Mouse (Mus musculus): ENCODE results near the gene Fgfr4.

The Fgfr4 gene

DNA sequence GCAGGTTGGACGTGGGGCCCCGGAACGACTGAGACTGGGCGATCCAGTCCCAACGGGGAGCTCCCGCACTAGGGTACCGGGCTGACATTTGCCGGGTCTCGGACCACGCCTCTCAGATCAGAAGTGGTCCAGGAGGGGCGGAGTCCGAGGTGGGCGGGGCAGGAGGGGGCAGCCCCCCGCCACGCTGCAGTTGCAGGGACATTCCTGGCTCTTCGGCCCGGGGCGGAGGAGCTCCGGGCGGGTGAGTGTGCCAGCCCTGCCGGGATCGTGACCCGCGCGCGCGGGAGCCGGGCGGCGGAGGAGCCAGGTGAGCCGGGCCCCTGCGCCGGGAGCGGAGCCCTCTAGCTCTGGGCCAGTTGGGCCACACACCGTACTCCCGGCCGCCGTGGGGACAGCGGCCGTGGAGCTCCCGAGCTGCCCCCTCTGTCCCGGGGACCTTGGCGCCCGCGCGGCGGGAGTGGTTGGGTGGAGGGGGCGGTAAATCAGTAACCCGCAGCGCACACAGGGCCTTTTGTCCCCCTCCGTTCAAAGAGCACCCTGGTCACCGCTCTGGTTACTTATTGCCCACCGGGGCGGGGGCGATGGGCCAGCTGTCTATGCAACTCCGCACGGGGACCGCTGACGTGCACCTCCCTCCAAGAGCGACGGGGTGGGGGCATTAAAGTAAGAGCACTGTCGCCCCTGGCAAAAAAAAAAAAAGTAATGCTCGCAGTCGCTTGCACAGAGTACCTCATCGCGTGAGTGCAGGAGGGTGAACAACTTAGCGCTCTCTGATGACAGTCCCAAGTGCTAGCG, at the start of gene Fgfr4:
Gene Fgfr4 (plus strand): TSS at position 20 of the 795 bp plus-strand sequence.
- 7% methylated on average over 68 of the region's 68 CpGs for WGBS

DNA sequence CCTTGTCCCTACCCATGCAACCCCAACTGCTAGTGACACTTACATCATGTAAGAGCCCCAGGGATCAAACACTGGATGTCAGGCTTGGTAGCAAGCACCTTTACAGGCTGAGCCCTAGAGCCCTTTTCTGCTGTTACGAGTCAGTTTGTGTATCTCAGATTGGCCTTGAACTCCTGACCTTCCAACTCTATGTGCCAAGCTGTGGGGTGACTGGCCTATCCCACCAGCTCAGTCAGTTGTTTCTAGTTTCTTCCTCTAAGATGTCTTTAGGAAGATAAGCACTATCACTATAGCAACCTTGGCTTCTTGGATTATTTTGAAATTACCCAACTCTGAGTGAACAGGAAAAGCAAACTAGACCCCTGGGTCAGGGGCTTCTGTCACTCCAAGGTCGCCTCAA, 49.1 kb upstream of the Fgfr4 start:
- 66% methylated on average over 2 of the region's 2 CpGs for WGBS

DNA sequence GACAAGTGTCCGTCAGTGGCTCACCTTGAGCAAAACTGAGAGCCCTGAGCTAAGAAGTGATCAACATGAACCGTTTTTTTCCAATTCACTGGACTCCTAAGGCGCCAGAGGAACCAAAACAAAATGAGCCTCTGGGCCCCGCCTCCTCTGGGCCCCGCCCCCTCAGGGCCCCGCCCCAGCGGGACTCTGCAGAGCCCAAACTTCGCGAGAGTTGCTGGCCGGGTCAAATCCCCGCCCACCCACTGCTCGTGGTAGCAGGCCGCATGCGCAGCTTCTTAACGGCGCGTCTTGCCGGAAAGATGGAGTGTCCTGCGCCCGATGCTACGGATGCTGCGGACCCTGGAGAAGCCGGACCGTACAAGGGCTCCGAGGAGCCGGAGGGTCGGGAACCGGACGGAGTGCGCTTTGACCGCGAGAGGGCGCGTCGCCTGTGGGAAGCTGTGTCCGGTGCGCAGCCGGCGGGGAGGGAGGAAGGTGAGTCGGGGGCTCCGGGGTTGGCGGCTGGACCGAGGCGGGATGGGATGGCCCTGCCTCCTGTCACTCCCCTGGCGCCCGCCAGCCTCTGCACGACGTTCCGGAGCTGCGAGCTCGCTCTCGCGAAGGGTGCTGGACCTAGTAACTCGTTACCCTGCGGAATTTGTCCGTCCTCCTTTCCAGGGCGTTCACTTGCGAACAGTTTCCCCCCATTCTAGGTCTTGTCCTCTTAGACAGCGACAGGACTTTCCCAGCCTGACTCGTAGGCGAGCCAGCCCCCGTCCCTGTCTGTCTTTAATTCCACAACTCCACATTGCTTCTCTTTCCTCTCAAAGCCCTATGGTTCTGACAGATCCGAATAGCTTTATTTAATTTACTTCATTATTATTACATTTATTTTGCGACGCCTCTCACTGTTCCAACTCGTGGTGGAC, 47.1 kb upstream of the Fgfr4 start, which contains the start of gene Zfp346:
Gene Zfp346 (plus strand): TSS at position 267 of the 908 bp plus-strand sequence.
- under 1% methylated on average over 66 of the region's 66 CpGs for WGBS

DNA sequence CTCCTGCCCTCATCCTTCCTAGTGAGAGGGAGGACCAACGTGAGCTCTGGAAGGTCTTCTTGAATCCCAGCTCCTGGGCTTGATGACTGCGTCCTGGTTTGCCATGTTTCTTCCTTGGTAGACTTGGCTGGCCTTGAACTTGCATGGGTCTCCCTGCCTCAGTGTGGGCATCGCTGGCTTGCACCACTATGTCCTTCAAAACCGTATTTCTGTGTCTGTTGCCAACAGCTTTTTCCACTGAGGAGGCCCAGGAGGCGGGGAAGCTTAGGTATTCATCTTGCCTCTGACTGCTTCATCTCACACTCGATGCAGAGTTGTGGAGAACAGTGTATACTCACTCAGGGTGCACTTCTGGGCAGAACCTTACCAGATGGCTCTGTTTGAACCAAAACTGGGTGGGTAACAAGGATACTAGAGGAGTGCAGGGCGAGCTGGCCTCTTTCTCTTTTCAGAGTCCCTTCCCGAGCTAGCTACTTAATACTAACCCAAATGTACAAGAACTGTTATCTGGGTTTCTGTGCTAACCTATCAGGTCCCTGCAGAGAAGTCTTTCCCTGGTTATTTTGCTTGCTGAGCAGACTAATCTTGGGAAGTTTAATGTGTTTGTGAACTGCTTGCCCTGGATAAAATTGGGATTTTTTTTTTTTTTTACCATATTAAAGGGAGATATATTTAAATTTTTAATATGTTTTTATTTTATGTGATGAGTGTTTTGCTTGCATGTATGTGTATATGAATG, 46.3 kb upstream of the Fgfr4 start:
- WGBS = 14% methylated on average over 8 of the region's 8 CpGs

DNA sequence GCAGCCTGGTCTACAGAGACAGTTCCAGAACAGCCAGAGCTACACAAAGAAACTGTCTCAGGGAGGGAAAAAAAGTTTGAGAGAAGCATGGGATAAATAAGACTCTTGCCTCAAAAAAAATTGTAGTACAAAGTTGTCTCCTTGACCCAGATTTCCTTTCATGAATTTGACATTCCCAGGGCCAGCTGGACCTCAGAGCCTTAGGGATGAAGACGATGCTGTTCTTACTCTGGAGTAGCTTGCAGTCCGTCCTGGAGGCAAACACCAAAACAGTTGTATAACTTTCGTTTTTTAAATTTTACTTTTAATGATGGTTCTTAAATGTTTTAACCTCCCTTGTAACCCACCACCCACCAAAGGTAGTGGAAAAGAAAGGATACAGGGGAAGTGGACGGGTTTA, 45.3 kb upstream of the Fgfr4 start:
- 83% methylated on average over 4 of the region's 4 CpGs for WGBS

DNA sequence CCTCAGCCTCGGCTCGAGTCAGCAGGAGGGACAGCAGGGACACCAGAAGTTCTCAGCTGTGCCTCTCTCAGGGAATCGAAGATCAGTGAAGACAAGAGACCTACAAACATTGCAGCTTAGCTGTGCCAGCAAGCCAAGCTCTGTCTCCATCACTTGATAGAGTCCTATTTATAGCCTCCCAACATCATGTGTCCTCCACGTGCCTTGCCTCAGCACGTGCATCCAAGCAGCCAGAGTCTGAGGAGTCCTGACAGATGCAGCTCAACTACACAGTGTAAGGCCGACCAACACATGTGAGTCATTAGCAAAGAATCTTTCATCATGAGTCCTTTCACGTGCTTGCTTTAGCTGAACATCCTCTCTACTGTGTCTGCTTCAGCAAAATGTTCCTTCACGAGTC, 44.7 kb upstream of the Fgfr4 start:
- WGBS = 41% methylated on average over 8 of the region's 8 CpGs

DNA sequence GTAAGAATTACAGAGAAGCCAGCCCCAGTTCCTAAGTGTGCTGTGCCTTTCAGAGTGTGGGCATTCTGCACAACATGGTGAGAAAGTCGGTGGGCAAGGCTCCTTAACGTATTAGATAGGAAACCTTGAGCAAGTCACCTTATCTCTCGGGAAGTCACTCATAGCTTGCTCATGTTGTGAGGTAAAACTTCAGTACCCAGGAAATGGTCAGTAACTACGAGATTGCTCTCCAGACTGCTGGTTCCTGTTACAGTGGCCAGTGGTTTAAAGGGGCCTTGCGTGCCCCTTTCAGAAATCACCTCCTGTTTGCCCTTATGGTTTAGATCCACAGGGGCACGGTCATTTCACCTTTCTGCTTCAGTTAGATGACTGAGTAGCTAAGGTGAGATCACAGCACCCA, 38.1 kb upstream of the Fgfr4 start:
- WGBS = 92% methylated on average over 6 of the region's 6 CpGs

DNA sequence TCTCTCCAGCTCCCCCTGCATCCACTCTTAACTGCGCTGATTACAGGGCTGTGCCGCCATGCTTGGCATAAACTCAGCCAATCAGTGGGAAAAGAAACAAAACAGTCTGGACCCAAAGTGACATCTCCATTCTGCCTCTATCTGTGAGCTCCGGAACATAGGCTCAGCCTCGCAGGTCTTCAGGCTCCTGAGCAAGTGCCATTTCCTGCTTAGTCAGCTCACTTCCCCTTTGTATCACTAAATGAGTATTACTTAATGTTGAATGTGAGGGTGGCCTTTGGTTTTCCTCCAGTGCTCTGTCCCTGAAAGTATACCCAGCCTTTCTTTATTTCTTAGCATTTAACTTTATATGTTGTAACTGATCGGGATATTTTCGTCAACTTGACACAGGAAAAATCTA, 27.5 kb upstream of the Fgfr4 start:
- WGBS = 85% methylated on average over 6 of the region's 6 CpGs

DNA sequence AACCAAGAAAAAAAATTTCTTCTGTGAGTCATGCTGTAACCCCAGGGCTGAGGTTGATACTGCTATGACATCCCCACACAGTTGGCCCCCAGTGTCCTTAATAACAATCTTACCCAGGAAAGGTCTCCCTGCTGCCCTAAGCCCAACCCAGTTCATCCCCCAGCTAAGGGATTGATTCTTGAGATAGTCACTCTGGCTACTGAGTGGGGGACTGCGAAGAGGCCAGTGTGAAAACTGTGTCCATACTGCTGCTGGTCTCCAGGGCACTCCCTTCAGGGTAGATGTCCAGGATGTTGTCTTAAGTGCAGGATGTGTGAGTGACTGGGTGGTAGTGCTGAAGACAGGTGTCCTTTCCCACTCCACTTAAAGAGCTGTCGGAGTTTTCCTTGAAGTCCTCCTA, 19.0 kb upstream of the Fgfr4 start, which contains the start of gene Gm17617:
Gene Gm17617 (minus strand): TSS at position 101 of the 400 bp plus-strand sequence.
- 100% methylated on average over 2 of the region's 2 CpGs for WGBS

DNA sequence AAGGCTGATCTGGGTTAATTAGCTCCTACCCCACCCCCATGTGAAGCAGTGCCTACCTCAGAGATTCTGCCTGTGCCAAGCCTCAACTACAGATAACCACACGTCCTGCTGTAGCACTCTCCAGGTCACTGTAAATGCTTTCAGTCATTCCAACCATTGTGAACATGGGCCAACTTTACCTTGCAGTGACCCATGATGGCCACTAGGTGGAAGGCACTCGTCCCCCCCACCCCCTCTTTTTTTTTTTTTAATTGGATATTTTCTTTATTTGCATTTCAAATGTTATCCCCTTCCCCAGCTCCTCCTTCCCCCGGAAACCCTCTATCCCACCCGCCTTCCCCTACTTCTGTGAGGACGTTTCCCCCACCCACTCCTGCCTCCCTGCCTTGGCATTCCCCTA, 17.1 kb upstream of the Fgfr4 start:
- 13% methylated on average over 5 of the region's 5 CpGs for WGBS

DNA sequence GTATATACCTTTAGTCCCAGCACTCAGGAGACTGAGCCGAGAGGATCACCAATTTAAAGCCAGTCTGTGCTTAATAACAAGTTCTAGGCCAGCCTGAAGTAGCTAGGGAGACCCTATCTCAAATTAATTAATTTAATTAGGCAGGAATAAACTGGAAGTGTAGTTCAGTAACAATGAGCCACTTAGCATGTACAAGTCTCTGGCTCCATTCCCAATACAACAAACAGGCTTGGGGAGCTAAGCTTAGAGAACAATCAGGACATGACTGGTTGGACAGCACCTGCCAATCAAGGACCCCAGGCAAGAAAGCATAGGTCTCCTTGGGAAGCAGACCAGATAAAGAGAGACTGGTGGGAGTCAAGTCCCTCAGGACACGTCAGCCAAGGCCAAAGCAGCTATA, 12.2 kb upstream of the Fgfr4 start:
- WGBS = 83% methylated on average over 2 of the region's 2 CpGs

DNA sequence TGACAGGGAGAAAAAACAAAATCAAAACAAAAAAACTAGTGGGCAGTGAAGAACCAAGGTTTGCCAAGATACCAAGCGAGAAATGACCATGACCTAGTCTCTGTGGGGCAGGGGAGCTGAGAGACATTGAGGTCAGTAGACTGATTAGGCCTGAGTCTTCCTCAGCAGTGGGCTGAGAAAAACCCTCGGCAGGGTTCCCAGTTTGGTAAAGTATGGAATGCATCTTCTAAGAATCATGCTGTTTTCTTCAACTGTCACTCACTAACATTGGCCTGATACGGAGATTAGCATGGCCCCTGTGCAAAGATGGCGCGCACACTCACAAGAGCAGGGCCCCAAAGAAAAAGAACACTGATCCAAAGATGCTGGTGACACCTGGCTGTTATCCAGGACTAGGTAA, 1.5 kb downstream of the Fgfr4 start:
- WGBS = 92% methylated on average over 5 of the region's 5 CpGs

DNA sequence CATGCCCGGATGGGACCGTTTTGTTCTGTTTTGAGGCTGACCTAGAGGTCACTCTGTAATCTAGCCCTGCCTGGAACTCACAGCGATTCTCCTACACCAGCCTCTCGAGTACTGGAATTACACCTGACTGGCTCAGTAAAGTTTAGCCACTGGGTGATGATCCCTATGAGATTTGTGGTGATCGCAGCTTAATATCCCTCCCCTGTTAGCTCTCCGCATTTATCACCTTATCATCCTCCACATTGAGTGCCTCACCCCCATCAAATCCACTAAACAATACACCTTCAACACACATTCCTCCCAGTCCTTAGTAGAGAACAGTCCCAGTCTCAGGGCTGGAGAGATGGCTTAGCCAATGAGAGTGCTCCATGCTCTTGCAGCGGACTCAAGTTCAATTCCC, 9.9 kb downstream of the Fgfr4 start:
- 83% methylated on average over 7 of the region's 7 CpGs for WGBS

DNA sequence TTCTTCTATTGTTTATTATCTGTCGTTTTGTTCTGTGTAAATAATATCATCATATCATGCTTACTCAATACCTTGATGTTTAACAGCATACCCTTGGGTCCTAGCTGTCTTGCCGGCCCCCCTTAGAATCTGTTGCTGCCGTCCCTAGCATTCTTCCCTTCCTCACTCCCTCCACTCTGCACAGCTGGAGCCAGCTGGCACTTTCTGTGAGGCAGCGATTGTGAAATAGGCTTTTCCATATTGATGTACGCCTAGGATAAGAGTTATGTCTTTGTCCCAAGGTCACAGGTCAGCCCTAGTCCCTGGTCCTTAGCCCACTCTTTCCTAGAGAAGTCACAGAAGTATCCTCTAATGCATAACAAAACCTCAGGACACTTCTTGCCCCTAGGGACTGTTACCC, 11.1 kb downstream of the Fgfr4 start:
- WGBS = 83% methylated on average over 5 of the region's 5 CpGs

DNA sequence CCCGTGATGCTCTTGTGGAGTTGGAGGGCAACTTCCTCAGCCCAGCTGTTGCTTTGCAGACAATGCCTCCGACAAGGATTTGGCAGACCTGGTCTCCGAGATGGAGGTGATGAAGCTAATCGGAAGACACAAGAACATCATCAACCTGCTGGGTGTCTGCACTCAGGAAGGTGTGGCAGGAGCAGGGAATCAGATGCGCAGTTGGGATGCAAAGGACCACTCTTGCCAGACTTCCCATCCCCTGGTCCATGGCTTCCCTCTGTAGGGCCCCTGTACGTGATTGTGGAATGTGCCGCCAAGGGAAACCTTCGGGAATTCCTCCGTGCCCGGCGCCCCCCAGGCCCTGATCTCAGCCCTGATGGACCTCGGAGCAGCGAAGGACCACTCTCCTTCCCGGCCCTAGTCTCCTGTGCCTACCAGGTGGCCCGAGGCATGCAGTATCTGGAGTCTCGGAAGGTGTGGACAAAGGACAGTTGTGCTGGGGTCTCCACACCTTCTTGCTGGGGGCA, 13.4 kb downstream of the Fgfr4 start:
- 95% methylated on average over 16 of the region's 16 CpGs for WGBS

DNA sequence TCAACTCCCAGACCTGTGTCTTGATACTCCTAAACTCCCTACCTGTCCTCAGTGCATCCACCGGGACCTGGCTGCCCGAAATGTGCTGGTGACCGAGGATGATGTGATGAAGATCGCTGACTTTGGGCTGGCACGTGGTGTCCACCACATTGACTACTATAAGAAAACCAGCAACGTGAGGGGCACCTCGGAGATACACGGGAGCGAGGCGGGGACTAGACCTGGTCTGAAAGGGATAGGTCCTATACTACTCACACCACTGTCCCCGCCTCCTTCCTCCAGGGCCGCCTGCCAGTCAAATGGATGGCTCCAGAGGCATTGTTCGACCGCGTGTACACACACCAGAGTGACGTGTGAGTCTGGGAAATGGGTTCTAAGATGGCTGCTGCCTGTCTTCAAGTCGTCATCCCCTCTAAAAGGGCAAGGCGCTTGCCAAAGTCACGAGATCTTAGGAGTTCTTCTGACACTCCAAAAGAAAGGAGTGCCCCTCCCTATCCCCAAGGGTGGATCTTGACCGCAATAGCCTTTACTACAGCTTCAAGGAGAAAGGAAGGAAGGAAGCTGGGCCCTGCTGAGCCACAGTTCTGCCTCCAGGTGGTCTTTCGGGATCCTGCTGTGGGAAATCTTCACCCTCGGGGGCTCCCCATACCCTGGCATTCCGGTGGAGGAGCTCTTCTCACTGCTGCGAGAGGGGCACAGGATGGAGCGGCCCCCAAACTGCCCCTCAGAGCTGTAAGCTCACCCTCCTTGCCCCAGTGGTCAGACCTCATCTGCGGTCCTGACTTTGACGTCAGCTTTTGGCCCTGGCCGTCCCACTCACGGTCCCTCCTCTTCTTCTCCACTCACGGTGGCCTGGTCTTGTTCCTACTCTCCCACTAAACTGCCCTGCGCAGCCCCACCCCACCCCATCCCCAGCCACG, 14.6 kb downstream of the Fgfr4 start:
- 90% methylated on average over 32 of the region's 32 CpGs for WGBS

DNA sequence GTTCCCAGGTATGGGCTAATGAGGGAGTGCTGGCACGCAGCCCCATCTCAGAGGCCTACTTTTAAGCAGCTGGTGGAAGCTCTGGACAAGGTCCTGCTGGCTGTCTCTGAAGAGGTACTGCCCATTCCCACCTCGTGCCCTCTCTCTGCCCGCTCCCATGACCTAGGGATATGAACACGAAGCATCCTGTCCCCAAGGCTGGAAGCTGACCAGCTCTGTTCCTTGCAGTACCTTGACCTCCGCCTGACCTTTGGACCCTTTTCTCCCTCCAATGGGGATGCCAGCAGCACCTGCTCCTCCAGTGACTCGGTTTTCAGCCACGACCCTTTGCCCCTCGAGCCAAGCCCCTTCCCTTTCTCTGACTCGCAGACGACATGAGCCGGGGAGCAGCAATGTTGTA, 15.4 kb downstream of the Fgfr4 start:
- 94% methylated on average over 11 of the region's 11 CpGs for WGBS

DNA sequence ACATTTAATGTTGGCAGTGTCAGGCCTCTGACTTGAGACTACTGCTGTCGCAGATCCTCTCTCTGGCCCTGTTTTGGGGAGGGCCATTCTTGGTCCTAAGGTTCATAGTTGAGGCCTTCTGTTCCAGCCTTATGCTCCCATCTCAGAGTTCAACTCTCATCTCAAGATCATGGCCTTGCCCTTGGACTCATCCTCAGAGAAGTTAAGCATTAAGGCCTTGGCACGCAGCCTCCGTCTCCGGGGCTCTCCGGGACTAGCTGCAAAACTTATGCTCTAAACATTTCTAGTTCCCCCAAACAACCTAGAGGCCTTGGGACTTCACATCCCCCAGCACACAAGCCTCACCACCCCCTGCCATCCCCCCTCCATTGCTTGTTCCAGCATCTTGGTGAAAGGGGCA, 15.8 kb downstream of the Fgfr4 start:
- WGBS = 85% methylated on average over 5 of the region's 5 CpGs

DNA sequence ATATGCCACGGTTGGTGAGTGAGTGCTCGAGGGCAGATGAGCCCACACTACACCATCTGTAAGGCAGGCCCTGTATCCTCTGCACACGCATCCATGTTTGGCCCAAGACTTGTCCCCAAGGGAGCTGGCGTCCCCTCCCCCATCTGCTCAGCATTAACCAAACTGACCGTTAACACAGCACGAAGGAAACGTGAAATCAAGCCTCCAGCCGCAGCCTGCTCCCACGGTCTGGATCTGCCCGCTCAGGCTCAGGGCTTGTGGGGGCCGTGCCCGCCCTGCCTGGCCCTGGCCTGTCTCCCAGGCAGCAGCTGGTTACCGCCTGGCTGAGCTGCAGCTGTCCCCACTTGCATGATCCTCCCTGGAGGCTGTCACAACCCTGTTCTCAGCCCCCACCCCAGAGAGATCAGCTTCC, 16.5 kb downstream of the Fgfr4 start:
- WGBS = 46% methylated on average over 13 of the region's 13 CpGs

DNA sequence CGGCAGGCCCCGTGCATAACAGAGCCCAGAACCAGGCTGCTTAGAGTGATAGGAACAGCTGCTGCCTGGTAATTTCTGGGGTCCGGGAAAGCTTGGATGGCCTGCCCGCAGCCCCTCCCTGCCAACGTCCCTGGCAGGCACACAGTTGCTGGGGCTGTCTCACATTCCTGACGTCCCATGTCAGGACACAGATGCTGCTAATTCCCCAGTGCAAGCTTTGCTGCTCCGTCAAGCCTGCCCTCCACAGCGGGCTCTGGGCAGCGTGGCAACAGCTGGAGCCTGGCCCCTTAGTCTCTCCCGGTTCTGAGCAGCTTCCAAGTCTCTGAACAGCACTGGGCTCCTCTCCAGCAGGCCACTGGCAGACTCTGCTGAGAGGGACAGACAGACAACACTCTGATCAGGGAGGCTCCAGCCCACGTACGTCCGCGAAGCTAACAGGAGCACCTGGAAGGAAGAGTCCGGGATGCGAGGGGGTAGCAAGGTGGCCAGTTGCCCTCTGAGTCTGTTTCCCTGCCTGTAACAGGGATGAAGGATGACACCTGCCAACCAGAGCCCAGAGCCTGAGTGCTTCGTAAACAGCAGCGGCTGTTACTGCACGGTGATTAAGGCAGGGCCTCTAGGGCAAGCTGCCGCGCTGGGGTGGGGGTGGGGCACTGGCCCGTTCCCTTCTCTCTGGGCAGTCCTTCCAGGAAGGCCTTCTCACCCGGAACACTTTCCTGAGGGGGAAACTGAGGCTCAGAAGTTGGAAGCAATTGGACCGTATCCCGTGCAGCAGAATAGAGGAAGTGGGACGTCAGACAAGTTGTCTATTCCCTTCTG, 19.3 kb downstream of the Fgfr4 start:
- 25% methylated on average over 26 of the region's 26 CpGs for WGBS
